Mouse (Mus musculus) myocyte (in vitro differentiated cells): Measurements from ENCODE around the gene Tmem255b. TPM values are rescaled to one million over a fixed set of nuclear protein-coding genes. Genes with fewer than 3 reads are reported as not detected.

ENCODE experiments used
- H3K27me3 ChIP-seq: one replicate; pipeline ENCODE4 v1.6.1; 2011; ENCODE audit not compliant: control insufficient read depth, insufficient read depth, insufficient read length
- H3K36me3 ChIP-seq: one replicate; pipeline ENCODE4 v1.6.1; 2011; ENCODE audit not compliant: control insufficient read depth, insufficient read depth
- H3K4me2 ChIP-seq: one replicate; pipeline ENCODE4 v1.6.1; 2011; ENCODE audit warnings: low read depth, control low read depth
- H3K4me3 ChIP-seq: one replicate; pipeline ENCODE4 v1.5.1; 2011; ENCODE audit warnings: mild to moderate bottlenecking, control low read depth, moderate library complexity
- H3K79me2 ChIP-seq: one replicate; pipeline ENCODE4 v1.6.1; 2011; ENCODE audit not compliant: control insufficient read depth, insufficient read depth
- H3ac ChIP-seq: one replicate; pipeline ENCODE4 v1.6.1; 2011; ENCODE audit not compliant: control insufficient read depth, insufficient read length
- CEBPB ChIP-seq: IDR thresholded peaks from 2 replicates; pipeline ENCODE4 v1.6.1; 2011; ENCODE audit warnings: mild to moderate bottlenecking, moderate library complexity; ENCODE audit not compliant: poor library complexity, insufficient read depth, severe bottlenecking
- E2F4 ChIP-seq: IDR thresholded peaks from one replicate; pipeline ENCODE4 v1.6.1; 2011; ENCODE audit warnings: mild to moderate bottlenecking, control low read depth, moderate library complexity; ENCODE audit not compliant: insufficient read depth
- MAX ChIP-seq: IDR thresholded peaks from one replicate; pipeline ENCODE4 v1.6.1; 2011; ENCODE audit warnings: low read depth, mild to moderate bottlenecking, control low read depth
- MYOD1 ChIP-seq, 3 experiments: IDR thresholded peaks; one replicate each; pipeline ENCODE4 v1.6.1; 2011; ENCODE audit warnings: control low read depth in 2 of 3, low read depth in 2 of 3, mild to moderate bottlenecking in 2 of 3, moderate library complexity in 1 of 3; ENCODE audit not compliant: insufficient read length in 2 of 3, control insufficient read depth in 1 of 3
- MYOG ChIP-seq, 3 experiments: IDR thresholded peaks; one replicate each; pipeline ENCODE4 v1.6.1; 2011; ENCODE audit warnings: control low read depth in 2 of 3, low read depth in 2 of 3, mild to moderate bottlenecking in 2 of 3; ENCODE audit not compliant: insufficient read length in 2 of 3, control insufficient read depth in 1 of 3, insufficient read depth in 1 of 3
- POLR2A ChIP-seq: IDR thresholded peaks from one replicate; pipeline ENCODE4 v1.6.1; 2011; ENCODE audit warnings: low read depth, mild to moderate bottlenecking, control low read depth, moderate library complexity; ENCODE audit not compliant: insufficient read length
- POLR2AphosphoS2 ChIP-seq: IDR thresholded peaks from one replicate; pipeline ENCODE4 v1.6.1; 2011; ENCODE audit warnings: low read depth, control low read depth; ENCODE audit not compliant: insufficient read length
- REST ChIP-seq: IDR thresholded peaks from one replicate; pipeline ENCODE4 v1.6.1; 2011; ENCODE audit warnings: mild to moderate bottlenecking, control low read depth, moderate library complexity; ENCODE audit not compliant: insufficient read depth, insufficient read length
- SRF ChIP-seq: IDR thresholded peaks from one replicate; pipeline ENCODE4 v1.6.1; 2011; ENCODE audit warnings: low read depth; ENCODE audit not compliant: control insufficient read depth, insufficient read length
- TCF12 ChIP-seq: IDR thresholded peaks from one replicate; pipeline ENCODE4 v1.6.1; 2011; ENCODE audit warnings: mild to moderate bottlenecking, control low read depth; ENCODE audit not compliant: poor library complexity, insufficient read depth, severe bottlenecking
- TCF3 ChIP-seq: IDR thresholded peaks from one replicate; pipeline ENCODE4 v1.6.1; 2011; ENCODE audit warnings: low read depth, control low read depth; ENCODE audit not compliant: insufficient read length
- USF1 ChIP-seq: IDR thresholded peaks from one replicate; pipeline ENCODE4 v1.6.1; 2011; ENCODE audit warnings: low read depth, mild to moderate bottlenecking, control low read depth, moderate library complexity
- polyA plus RNA-seq: library from polyadenylated mRNA; unstranded; fragments of >200 nt; fragmentation: generic; extraction: Trizol; gene quantifications from one replicate; pipeline ENCODE4 v1.2.1, GENCODE M21; 2012; ENCODE audit warnings: missing spikeins

Gene Tmem255b
- polyA plus RNA-seq, 1 experiment = not detected

DNA sequence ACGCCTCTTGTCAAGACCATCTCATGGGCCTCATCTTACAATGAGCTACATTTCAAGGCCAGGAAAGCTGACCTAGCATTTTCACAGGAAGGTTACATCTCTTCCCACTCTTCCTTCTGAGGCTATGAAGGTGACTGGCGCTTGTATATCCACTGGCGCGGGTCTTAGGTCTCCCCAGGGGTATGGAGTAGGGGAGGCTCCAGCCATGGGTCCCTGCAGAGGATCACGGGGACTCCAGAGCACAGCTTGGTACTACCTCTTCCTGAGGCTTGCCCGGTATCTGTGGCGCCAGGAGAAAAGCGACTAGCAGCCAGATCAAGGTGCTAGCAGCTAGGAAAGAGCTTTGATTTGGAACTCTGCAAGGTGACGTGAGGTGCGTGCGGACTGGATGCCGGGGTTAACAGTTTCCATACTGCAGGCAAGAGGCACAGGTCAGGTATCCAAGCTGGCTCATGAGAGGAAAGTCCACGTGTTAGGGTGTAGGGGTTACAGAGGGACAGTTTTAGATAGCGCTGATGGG, 56.6 kb downstream of the Tmem255b start:
- TF ChIP-seq POLR2AphosphoS2 = no peak
- no peak for TF ChIP-seq MAX
- TF ChIP-seq USF1 = no peak
- no peak for TF ChIP-seq SRF
- no peak for TF ChIP-seq TCF3
- TF ChIP-seq E2F4 = no peak
- TF ChIP-seq REST = no peak
- H3K36me3 ChIP-seq = no peaks in the 10 kb centered on the region
- peaks cover 2% of the 10 kb centered on the region for H3K27me3 ChIP-seq
- no peaks in the 10 kb centered on the region for H3K79me2 ChIP-seq
- no peak overlapping the region for H3K4me3 ChIP-seq
- H3K4me2 ChIP-seq = no peak overlapping the region
- H3ac ChIP-seq = no peak overlapping the region

DNA sequence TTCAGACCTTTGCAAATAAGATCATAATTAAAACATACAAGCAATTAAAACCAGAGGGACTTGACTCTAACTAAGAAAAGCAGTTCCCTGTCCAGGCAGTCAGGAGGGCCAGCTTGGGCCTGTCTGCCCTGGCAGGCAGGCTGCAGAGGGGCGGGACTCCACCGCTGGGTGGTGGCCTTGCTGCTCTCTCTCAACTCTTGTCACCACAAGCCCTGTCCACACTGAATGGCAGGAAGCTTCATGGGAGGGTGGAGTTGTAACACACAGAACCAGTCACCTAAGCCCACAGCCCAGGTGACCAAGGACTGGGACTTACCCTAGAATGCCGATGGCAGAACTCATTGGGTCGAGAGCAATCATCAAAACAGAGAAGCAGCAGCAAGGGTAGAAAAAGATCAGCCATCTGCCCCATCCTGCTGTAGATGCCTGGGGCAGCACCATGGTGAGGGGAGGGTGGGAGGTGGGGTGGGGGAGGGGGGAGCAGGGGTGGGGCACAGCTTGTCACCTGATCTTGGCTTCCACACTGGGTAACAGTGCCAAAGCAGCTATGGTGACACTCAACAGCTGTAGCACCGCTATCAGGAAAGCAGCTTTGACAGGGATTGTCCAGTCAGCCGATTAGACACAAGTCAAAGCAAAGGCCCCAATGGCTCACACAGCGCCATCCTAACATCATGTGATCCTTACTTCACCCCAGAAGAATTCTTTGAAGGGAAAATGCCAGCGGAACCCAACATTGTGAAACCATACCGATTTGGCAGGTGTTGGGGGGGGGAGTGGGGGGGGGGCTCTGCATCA, 57.4 kb downstream of the Tmem255b start:
- no peaks in the 10 kb centered on the region for H3K79me2 ChIP-seq
- no peaks in the 10 kb centered on the region for H3K27me3 ChIP-seq
- TF ChIP-seq USF1 = no peak
- TF ChIP-seq TCF12 = no peak
- no peak for TF ChIP-seq MYOG (IDR thresholded peaks at IDR 0.05; ENCODE audit: control insufficient read depth in 1 of 3, insufficient read depth in 1 of 3, insufficient read length in 2 of 3, low read depth in 2 of 3)
- TF ChIP-seq REST = no peak
- no peak for TF ChIP-seq E2F4
- no peak for TF ChIP-seq SRF
- no peak for TF ChIP-seq MYOD1 (IDR thresholded peaks at IDR 0.05; ENCODE audit: control insufficient read depth in 1 of 3, insufficient read length in 2 of 3, low read depth in 2 of 3)
- no peak for TF ChIP-seq POLR2A
- no peak for TF ChIP-seq CEBPB
- TF ChIP-seq MAX = no peak
- no peak for TF ChIP-seq TCF3
- TF ChIP-seq POLR2AphosphoS2 = no peak
- H3ac ChIP-seq = no peak overlapping the region
- no peak overlapping the region for H3K4me2 ChIP-seq
- no peak overlapping the region for H3K4me3 ChIP-seq
- no peaks in the 10 kb centered on the region for H3K36me3 ChIP-seq

DNA sequence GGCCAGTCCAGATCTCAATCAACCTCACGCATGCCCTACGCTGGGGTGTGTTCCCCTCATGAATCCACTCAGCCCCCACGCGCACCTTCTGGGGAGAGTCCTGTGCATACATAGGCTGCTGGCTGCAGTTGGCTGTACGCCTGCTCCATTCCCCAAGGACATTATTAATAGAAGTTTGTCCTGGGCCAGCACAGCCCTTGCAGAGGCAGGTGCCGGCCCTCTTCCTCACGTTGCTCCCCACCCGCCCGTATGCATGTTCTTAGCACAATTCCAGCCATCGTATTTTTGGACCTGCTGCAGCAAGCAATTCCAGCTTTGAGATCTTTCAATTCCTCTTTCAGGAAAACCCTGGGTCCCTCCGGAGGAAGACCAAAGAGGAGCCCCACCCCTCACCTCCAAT, 58.0 kb downstream of the Tmem255b start:
- no peaks in the 10 kb centered on the region for H3K36me3 ChIP-seq
- H3K4me3 ChIP-seq = no peak overlapping the region
- H3K79me2 ChIP-seq = no peaks in the 10 kb centered on the region
- no peaks in the 10 kb centered on the region for H3K27me3 ChIP-seq
- H3K4me2 ChIP-seq = no peak overlapping the region
- TF ChIP-seq POLR2AphosphoS2 = no peak
- TF ChIP-seq MYOG (IDR thresholded peaks at IDR 0.05; ENCODE audit: control insufficient read depth in 1 of 3, insufficient read depth in 1 of 3, insufficient read length in 2 of 3, low read depth in 2 of 3) = no peak
- no peak for TF ChIP-seq TCF3
- no peak overlapping the region for H3ac ChIP-seq

DNA sequence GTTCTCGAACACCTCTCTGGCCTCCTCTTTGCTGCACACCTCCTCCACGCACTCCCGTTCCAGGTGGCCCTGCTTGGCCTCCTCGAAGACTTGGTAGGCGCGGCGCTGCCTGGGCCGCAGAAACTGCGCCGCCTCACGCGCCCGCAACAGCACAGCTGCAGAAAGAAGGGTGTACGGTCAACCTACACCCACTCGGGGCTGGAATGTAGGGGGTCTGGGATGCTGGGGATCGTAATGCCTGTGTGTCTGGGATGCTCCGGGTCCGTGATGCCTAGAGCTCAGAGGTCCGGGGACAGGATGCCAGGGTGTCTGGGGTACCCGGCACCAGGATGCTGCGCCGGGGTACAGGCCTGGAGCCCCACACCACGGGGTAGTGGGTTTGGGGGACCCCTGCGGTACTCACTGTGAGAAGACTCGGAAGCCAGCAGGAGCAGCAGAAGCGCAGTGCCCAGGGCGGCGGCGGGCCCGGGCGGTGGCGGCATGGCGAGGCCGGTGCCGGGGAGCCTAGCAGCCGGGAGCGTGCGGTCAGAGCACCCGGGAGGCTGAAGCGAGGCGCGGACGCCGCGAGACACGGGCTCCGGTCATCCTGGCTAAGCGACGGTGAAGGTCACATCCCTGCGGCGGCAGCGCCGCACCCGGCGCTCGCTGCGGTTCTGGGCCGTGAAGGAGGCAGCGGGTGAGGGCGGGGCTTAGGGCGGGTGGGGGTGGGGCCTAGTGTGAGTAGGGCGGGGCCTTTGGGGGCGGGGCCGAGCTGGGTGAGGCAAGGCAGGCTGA, 59.1 kb downstream of the Tmem255b start, which contains the start of gene Gas6:
Gene Gas6 (minus strand): TSS at position 633 of the 774 bp plus-strand sequence.
- H3K4me3 ChIP-seq = no peak within 1 kb of the TSS
- no peaks in the 10 kb centered on the region for H3K79me2 ChIP-seq
- TF ChIP-seq MYOG (IDR thresholded peaks at IDR 0.05; ENCODE audit: control insufficient read depth in 1 of 3, insufficient read depth in 1 of 3, insufficient read length in 2 of 3, low read depth in 2 of 3) (no peak), USF1 (no peak), TCF3 (no peak), TCF12 (no peak), MAX (no peak), MYOD1 (IDR thresholded peaks at IDR 0.05; ENCODE audit: control insufficient read depth in 1 of 3, insufficient read length in 2 of 3, low read depth in 2 of 3) (no peak), POLR2A (no peak), E2F4 (no peak), REST (no peak), POLR2AphosphoS2 (no peak), CEBPB (no peak), SRF (no peak)
- no peaks in the 10 kb centered on the region for H3K36me3 ChIP-seq
- H3ac ChIP-seq = no peak within 1 kb of the TSS
- H3K4me2 ChIP-seq = no peak within 1 kb of the TSS
- H3K27me3 ChIP-seq = no peaks in the 10 kb centered on the region
